Mouse (Mus musculus) kidney, postnatal 0 days (tissue): ENCODE results near the gene Rnf216. TPM values are rescaled to one million over a fixed set of nuclear protein-coding genes. Genes with fewer than 3 reads are reported as not detected.

ENCODE experiments used
- ATAC-seq: fragments of 200-750 bp; cut with Nextera tagmentation; replicated peaks from 2 replicates; pipeline ENCODE4 v1.8.0; 2017; ENCODE audit warnings: low read depth, moderate number of reproducible peaks, moderate TSS enrichment, moderate library complexity; ENCODE audit not compliant: low FRiP score
- DNase-seq: peaks from one replicate; pipeline ENCODE4 v3.0.0-alpha.2; 2016; ENCODE audit warnings: low spot score
- H3K27ac ChIP-seq: fragments of 300-500 bp; sonication (generic); 2 replicates; pipeline ENCODE4 v1.5.1; 2014; ENCODE audit warnings: mild to moderate bottlenecking
- H3K27me3 ChIP-seq: fragments of 300-500 bp; sonication (generic); 2 replicates; pipeline ENCODE4 v1.6.1; 2014; ENCODE audit warnings: low read length, mixed read lengths; ENCODE audit not compliant: insufficient read depth
- H3K36me3 ChIP-seq: fragments of 300-500 bp; sonication (generic); 2 replicates; pipeline ENCODE4 v1.6.1; 2014; ENCODE audit warnings: low read length, mixed read lengths; ENCODE audit not compliant: insufficient read depth
- H3K4me1 ChIP-seq: fragments of 300-500 bp; sonication (generic); replicated peaks from 2 replicates; pipeline ENCODE4 v1.6.1; 2014; ENCODE audit warnings: antibody characterized with exemption, low read length, mixed read lengths; ENCODE audit not compliant: insufficient read depth
- H3K4me2 ChIP-seq: fragments of 300-500 bp; sonication (generic); 2 replicates; pipeline ENCODE4 v1.6.1; 2014; ENCODE audit warnings: mild to moderate bottlenecking, low read length, moderate library complexity, mixed read lengths
- H3K4me3 ChIP-seq: fragments of 300-500 bp; sonication (generic); replicated peaks from 2 replicates; pipeline ENCODE4 v1.5.1; 2014; ENCODE audit warnings: low read depth, low read length
- H3K9ac ChIP-seq: fragments of 300-500 bp; sonication (generic); 2 replicates; pipeline ENCODE4 v1.6.1; 2014; ENCODE audit warnings: low read depth, low read length
- H3K9me3 ChIP-seq: fragments of 300-500 bp; sonication (generic); replicated peaks from 2 replicates; pipeline ENCODE4 v1.6.1; 2016; ENCODE audit warnings: low read length, inconsistent platforms, mixed read lengths
- CTCF ChIP-seq: IDR thresholded peaks from 2 replicates; pipeline ENCODE4 v1.5.1; 2016; ENCODE audit warnings: antibody characterized with exemption, low read depth, mild to moderate bottlenecking, moderate library complexity
- WGBS: fragments of 180-500 bp; shearing (Covaris S2); extraction: QIAGEN DNeasy Blood & Tissue Kit; methylation state at CpG from one replicate; pipeline ENCODE4 v1.1.7; 2014; 5-methylcytosine and 5-hydroxymethylcytosine counted together
- polyA plus RNA-seq: library from polyadenylated mRNA; unstranded; fragments of >200 nt; fragmentation: Nextera tagmentation; extraction: Ambion mirVana; gene quantifications from 2 replicates; pipeline ENCODE4 v1.2.1, GENCODE M21; 2015

Rnf216 gene
- polyA plus RNA-seq, 1 experiment from 2014 or later, result 29.9 TPM

- no peaks in the 10 kb centered on the region for H3K36me3 ChIP-seq
- H3K4me2 ChIP-seq, result no peak overlapping the region
- WGBS, result 66% methylated on average over 8 of the region's 8 CpGs
- H3K9me3 ChIP-seq, result no peaks in the 10 kb centered on the region
- TF ChIP-seq CTCF, result no peak
- no peak for ATAC-seq
- no peaks in the 10 kb centered on the region for H3K27me3 ChIP-seq
- no peak overlapping the region for H3K9ac ChIP-seq
- no peak overlapping the region for H3K27ac ChIP-seq
- no peak for DNase-seq
- H3K4me3 ChIP-seq, result no peak overlapping the region
- no peaks in the 10 kb centered on the region for H3K4me1 ChIP-seq
These were observed 9.3 kb upstream of the Rnf216 start for GRCm38 (mm10) chr5:143122125-143122524.

- no peak overlapping the region for H3K4me3 ChIP-seq
- no peak overlapping the region for H3K27ac ChIP-seq
- H3K27me3 ChIP-seq, result no peaks in the 10 kb centered on the region
- WGBS, result 89% methylated on average over 3 of the region's 3 CpGs
- DNase-seq, result no peak
- H3K36me3 ChIP-seq, result no peaks in the 10 kb centered on the region
- TF ChIP-seq CTCF, result no peak
- H3K4me2 ChIP-seq, result no peak overlapping the region
- no peaks in the 10 kb centered on the region for H3K9me3 ChIP-seq
- ATAC-seq, result no peak
- no peak overlapping the region for H3K9ac ChIP-seq
- H3K4me1 ChIP-seq, result 0 out of 2 replicates have a peak, but pooled peaks cover 3% of the 10 kb centered on the region
These were observed 6.0 kb downstream of the Rnf216 start for GRCm38 (mm10) chr5:143106842-143107241.

- Histone ChIP-seq H3K9me3 (no peaks in the 10 kb centered on the region), H3K4me3 (no peak overlapping the region), H3K4me2 (no peak overlapping the region), H3K27me3 (no peaks in the 10 kb centered on the region), H3K9ac (no peak overlapping the region), H3K4me1 (no peaks in the 10 kb centered on the region; the same call in 1 of the 2 replicates), H3K36me3 (no peaks in the 10 kb centered on the region), H3K27ac (no peak overlapping the region)
- TF ChIP-seq CTCF, result no peak
- ATAC-seq (no peak), DNase-seq (no peak)
- 89% methylated on average over 2 of the region's 2 CpGs for WGBS
These were observed 9.6 kb downstream of the Rnf216 start for GRCm38 (mm10) chr5:143103231-143103630.

GRCm38 (mm10) chr5:143101626-143102025, 11.2 kb downstream of the Rnf216 start:
- Histone ChIP-seq H3K4me3 (no peak overlapping the region), H3K36me3 (no peaks in the 10 kb centered on the region), H3K27me3 (no peaks in the 10 kb centered on the region), H3K27ac (no peak overlapping the region), H3K9me3 (no peaks in the 10 kb centered on the region), H3K4me1 (no peaks in the 10 kb centered on the region; the same call in 1 of the 2 replicates), H3K4me2 (no peak overlapping the region), H3K9ac (no peak overlapping the region)
- DNase-seq (no peak), ATAC-seq (no peak)
- 90% methylated on average over 1 of the region's 1 CpGs for WGBS
- TF ChIP-seq CTCF, result no peak

GRCm38 (mm10) chr5:143095256-143095655, 17.5 kb downstream of the Rnf216 start:
- 75% methylated on average over 7 of the region's 7 CpGs for WGBS

GRCm38 (mm10) chr5:143092891-143093290, 19.9 kb downstream of the Rnf216 start:
- 69% methylated on average over 3 of the region's 3 CpGs for WGBS
- no peak for DNase-seq
- peaks cover 22% of the 10 kb centered on the region; the same call in 1 of the 2 replicates for H3K36me3 ChIP-seq

More at GRCm38 (mm10) chr5:143095256-143095655, 17.5 kb downstream of the Rnf216 start:
- H3K27ac ChIP-seq, result no peak overlapping the region
- no peaks in the 10 kb centered on the region for H3K4me1 ChIP-seq
- no peaks in the 10 kb centered on the region for H3K27me3 ChIP-seq
- H3K9me3 ChIP-seq, result no peaks in the 10 kb centered on the region
- ATAC-seq (no peak), DNase-seq (no peak)
- no peak overlapping the region for H3K4me2 ChIP-seq
- TF ChIP-seq CTCF, result no peak
- no peak overlapping the region for H3K9ac ChIP-seq
- no peak overlapping the region for H3K4me3 ChIP-seq
- peaks cover 6% of the 10 kb centered on the region; the same call in 1 of the 2 replicates for H3K36me3 ChIP-seq

GRCm38 (mm10) chr5:143084898-143085297, 27.9 kb downstream of the Rnf216 start:
- no peak for ATAC-seq
- no peaks in the 10 kb centered on the region for H3K9me3 ChIP-seq
- TF ChIP-seq CTCF, result peak; percentile 73
- no peaks in the 10 kb centered on the region for H3K4me1 ChIP-seq
- peaks cover 50% of the 10 kb centered on the region for H3K36me3 ChIP-seq
- H3K9ac ChIP-seq, result no peak overlapping the region
- 68% methylated on average over 4 of the region's 4 CpGs for WGBS
- H3K27ac ChIP-seq, result no peak overlapping the region
- H3K4me2 ChIP-seq, result no peak overlapping the region
- H3K4me3 ChIP-seq, result no peak overlapping the region
- H3K27me3 ChIP-seq, result no peaks in the 10 kb centered on the region
- DNase-seq, result peak; percentile 28

More at GRCm38 (mm10) chr5:143092891-143093290, 19.9 kb downstream of the Rnf216 start:
- no peaks in the 10 kb centered on the region for H3K9me3 ChIP-seq
- H3K27ac ChIP-seq, result no peak overlapping the region
- H3K4me1 ChIP-seq, result no peaks in the 10 kb centered on the region
- no peak overlapping the region for H3K4me2 ChIP-seq
- H3K27me3 ChIP-seq, result no peaks in the 10 kb centered on the region
- H3K9ac ChIP-seq, result no peak overlapping the region
- no peak for TF ChIP-seq CTCF
- no peak for ATAC-seq
- no peak overlapping the region for H3K4me3 ChIP-seq
